Mouse (Mus musculus): Measurements from ENCODE around the gene Dtx2.

Dtx2 gene

DNA sequence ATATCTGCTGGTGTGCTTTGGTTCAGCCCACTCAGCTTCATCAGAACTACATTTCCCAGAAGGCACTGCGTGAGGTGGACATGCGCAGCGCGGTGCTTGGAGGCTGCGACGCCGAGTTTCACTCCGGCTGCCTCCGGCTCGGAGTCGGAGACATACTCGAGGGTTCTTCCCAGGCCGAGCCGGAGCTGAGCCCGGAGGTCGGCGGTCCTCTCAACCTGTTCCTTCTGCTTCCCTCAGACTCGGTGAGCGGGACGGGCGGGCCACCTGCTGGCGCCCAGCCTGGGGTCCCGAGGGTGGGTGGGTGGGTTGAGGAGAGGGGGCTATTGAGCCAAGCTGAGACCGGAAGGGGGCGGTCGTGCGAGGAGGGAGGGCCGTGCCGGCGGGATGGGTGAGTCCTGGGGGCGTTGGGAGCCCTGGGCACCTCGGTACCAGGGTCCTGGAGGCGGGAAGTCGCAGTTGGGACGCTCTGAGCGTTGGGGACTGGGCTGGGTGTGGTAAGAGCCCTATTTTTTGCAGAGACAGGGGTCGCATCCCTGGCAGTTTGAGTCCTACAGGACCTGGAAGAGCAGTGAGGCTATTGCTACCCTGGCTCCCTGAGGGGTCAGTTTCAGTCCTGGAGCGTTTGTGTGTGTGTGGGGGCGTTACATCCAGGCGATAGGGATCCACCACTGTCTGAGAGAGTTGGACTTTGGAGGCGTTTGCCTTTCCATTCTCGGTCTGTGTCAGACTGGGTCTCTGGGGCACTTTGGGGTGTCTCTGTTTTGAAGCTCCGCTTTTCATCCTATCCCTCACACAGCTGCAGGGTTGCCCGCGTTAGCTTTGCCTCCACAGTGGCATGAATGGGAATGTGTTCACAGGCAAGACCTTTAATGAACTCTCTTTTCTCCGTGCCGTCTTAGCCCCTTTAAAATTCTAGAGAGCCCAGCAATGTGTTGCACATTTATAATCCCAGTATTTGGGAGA is at the start of gene Dtx2:
Dtx2 (plus strand) TSS at position 76 of the 963 bp plus-strand sequence.
- 1% methylated on average over 47 of the region's 47 CpGs for WGBS

DNA sequence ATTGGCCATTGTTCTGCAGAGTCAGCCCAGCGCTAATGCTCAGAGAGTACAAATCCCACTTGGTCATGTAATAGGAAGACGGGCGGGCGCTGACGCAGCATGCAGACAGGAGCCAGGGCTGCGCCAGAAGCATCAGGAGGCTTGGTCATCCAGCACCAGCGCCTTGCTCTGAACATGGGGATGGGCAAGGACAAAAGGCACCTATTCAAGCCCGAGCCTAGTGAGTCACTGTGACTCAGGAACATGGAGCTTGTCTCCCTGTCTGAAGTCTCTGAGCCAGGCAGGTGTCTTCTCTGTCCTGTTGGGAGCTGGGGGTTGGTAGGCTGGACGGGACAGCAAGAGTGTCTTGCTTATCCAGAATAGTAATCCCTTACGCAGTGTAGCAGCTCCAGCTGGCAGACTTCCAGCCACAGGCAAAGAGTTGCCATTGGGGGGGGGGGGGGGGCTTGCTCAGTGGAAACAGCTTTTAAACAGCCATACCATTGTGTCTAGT is 48.6 kb upstream of the Dtx2 start:
- WGBS = 43% methylated on average over 10 of the region's 10 CpGs

DNA sequence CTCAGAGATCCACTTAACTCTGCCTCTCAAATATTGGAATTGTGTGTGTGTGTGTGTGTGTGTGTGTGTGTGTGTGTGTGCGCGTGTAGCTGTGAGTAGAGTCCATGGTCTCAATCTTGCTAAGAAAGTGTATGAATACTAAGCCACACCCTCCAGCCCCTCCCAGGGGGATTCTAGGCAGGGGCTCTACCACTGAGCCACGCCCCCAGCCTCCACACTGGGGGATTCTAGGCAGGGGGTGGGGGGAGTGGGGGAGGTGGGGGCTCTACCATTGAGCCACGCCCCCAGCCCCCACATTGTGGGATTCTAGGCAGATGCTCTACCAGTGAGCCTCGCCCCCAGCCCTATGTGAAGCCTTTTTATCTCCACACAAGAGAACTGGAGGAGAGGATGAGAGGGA is 48.0 kb upstream of the Dtx2 start:
- WGBS = 62% methylated on average over 5 of the region's 5 CpGs

DNA sequence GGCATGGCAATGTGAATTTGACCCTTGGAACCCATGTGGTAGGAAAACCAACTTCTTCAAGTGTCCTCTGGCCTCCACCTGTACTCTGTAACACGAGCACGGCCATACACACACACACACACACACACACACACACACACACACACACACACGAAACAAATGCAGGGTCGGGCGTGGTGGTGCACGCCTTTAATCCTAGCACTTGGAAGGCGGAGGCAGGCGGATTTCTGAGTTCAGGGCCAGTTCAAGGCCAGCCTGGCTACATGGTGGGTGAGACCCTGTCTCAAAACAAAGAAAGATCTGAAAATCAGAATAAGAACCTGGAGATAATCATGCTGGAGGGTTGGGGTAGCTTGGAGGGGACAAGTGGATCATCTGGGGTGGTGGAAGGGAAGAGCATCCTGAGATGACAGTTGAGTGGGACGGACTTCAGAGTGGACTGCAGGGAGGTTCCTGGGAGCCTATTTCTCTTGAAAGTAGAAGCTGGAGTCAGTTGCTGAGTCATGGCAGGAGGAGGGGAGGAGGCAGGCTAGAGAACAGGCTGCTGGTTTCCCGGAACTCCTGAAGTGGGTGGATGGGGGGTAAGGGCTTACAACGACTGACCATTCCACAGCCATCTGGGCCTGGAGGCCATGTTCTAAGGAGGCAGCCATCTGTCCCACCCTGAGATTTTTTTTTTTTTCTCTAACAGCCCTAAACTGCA is 43.7 kb upstream of the Dtx2 start:
- 78% methylated on average over 11 of the region's 11 CpGs for WGBS

DNA sequence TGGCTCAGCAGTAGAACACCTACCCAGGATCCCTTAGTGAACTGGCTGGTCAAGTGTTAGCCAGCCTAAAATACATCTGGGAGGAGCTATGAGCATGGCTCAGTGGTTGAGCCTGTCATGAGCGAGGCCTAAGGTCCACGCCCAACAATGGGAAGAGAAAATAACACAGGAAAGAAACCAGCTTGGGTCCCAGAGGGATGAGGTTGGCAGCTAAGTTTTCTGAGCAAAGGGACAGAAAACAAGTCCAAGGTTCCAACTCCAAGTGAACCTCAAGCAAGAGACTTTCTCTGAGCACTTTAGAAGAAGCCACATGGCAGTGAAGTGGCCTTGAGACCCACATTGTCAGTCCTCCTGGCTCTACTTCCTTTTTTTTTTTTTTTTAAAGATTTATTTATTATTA is 42.9 kb upstream of the Dtx2 start:
- WGBS = 100% methylated on average over 2 of the region's 2 CpGs

DNA sequence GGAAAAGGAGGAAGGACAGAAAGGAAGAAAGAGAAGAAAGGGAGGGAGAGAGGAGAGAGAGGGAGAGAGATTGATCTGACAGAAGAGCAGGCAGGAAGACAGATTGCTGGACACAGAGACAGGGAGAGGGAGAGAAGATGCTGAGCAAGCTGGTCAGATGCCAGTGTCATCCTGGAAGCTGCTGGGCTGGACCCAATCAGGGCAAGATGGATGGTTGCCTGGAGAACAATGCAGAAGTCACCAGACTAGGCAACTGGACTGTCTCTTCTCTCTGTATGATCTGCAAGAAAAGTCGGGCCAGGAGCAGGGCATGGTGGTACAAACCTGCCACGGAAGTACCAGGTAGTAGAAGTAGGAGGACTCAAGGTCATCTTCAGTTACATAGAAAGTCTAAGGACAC is 41.8 kb upstream of the Dtx2 start:
- WGBS = 87% methylated on average over 2 of the region's 2 CpGs

DNA sequence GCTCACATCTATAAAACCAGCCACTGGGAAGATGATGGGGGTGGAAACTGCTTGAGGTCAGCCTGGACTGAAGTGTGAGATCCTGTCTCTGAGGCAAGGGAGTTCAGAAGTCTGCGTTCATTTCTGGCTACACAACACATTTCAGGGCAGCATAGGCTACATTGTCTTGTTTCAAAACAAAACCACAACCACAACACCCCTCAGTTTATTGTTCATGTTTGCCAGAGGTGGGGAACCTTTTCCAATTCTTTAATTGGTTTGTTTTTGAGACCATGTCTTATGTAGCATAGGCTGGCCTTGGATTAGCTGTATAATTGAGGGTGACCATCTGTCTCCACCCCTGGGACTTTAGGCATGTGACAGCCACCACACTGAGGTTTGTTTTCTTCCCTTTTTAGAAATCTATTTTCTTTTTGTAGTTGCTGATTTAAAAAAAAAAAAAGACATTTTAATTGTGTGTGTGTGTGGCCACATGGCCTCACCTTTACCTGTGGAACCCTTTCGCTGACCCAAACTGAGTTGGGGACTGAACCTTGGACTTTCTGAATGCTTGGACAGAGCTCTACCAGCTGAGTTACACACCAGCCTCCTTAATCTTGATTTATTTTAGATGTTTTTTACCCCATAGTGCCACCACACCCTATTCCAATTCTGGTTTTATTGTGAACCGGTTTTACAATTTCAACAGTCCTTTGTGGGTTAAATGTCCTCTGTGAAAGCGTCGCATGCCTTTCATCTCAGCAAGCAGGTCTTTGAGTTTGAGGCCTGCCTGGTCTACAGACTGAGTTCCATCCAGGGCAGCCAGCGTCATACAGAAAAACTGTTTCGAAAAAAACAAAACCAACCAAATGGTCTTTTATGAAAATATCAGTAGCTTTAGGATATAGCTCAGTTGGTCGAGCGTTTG is 38.0 kb upstream of the Dtx2 start:
- 59% methylated on average over 9 of the region's 9 CpGs for WGBS

DNA sequence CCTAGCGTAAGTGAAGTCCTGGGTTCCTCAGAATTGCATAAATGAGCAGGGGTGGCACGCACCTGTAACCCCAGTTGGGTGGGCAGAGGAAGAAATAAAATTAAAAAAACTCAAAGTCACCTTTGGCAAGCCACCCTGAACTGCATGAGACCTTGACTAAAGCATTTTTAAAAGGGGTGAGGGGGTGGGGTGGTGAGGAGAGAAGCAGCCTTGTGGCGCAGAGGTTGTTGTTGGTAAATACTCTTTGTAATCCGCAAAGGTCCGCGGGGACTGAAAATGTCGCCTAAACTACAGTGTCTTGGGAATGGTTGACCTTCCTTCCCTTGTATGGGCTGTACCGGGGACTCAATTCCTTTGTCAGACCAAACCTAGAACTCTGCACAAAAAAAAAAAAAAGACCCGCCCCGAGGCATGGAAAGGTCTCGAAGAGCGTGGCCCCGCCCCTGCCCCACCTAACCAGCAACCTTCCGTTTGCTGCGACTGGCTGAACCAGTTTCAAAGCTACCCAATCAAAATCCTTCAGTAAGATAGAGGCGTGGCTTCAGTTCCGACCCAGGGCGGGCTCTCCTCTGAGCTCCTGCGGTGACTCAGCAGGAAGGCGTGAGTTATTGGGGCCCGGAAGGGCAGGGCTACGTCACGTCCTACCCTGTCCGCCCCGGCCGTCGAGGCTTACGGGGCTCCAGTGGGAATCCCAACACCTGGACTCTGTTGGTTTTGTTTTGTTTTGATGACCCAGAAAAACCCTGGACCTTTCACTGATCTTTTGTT is 37.2 kb upstream of the Dtx2 start:
- 7% methylated on average over 28 of the region's 28 CpGs for WGBS

DNA sequence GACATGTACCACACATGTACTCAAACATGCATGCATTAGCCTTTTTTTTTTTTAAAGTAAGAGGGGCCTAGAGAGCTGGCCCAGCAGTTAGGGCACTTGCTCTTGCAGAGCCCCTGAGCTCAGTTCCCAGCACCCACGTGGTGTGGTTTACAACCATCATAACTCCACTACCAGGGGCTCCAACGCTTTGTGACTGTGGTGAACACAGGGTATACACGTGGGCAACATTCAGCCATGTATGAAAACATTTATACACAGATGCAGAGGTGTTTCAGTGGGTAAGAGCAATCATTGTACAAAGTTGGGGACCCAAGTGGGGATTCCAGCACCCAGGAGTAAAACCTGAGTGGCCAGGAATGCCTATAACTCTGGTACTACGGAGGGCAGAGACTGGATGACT is 36.2 kb upstream of the Dtx2 start:
- 91% methylated on average over 4 of the region's 4 CpGs for WGBS

DNA sequence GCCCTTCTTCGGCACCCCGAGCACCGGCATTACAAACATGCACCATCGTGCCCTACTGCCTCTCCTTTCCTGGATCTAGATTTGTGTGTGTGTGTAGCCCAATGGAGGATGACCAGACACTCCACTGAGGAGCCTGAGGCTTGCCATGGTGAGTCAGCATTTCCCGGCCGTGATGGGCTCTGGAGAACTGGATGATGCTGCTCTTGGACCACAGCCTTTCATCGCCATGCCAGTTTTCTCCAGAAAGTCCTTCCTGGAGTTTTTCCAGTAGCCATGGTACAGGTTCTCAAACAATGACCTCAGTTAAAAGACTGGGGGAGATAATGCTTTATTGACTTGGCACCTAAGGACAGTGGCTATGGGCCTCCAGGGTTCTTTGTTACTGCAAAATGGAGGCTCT is 34.7 kb upstream of the Dtx2 start:
- WGBS = 90% methylated on average over 7 of the region's 7 CpGs

DNA sequence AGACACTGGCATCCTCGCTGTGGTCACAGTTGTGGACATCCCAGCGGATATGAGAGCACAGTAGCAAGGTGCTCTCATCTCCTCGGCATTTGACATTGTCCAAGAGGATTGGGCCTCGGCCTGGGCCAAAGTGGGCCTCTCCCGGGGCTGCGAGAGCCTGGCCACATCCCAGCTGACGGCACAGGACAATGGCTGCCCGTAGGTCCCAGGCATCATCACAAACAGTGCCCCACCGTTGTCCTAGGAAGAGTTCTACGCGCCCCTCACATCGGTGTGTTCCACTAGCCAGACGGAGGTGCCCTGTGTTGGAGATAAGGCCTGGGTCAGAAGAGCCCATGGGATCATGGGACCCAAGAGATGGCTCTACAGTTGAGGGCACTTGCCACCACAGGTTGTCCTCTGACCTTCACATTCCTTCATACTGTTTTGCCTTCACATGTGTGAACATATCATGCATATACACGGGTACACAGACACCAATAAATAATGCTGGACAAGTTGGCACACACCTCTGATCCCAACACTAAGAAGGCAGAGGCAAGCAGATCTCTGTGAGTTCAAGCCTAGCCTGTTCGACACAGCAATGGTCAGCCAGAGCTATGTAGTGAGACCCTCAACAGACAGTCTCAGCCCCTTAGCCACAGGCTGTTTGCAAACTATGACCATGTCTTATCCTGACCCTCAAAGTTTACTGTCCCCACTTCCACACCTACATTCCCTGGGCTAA is 33.5 kb upstream of the Dtx2 start:
- WGBS = 98% methylated on average over 15 of the region's 15 CpGs

DNA sequence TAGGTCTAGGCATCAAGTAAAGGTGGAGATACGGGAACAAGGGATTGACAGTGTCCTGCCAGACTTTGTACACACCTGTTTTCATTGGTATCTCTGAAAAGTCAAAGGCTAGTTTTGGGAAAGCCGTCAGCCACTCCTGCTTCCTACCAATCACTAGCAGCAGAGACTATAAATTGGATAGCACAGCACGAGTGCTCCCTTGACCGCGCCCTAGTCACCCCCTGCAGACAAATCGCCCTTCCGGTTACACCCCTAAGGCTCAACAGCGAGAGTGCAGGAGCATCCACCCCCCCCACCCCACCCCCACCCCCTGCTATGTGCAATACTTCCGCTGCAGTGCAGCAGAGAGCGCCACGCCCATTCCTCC is 32.5 kb upstream of the Dtx2 start:
- 2% methylated on average over 11 of the region's 11 CpGs for WGBS

DNA sequence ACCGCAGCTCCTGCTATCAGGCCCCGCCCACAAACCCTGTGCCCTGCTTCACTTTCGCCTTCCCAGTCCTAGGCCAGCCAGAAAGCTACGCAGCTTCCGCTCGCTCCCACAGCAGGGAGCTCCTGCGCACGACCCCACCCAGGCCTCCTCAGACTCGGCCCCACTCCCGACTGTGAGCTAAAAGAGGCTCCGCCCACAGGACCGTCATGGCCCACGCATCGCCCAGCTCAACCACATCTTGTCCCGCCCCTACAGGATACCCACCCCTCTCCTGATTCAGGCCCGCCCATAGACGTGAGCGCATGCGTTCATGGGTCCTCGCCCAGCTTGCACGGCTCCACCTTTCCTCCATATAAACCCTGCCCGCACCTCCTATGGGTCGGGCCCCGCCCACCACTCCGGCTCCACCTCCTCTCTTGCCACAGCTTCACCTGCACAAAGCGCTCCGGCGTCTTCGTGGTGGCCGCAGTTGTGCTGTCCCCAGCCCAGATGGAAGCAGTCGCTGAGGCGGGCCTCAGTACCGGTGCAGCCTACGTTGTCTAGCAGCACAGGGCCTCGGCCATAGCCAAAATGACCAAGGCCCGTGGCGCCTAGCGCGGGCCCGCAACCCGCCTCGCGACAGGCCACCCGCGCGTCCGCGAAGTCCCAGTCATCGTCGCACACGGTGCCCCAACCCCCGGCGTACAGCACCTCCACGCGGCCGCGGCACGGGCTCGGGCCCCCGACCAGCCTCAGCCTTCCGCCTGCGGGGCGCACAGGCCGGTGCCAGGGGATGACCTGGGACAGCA is 31.9 kb upstream of the Dtx2 start:
- WGBS = under 1% methylated on average over 64 of the region's 64 CpGs

DNA sequence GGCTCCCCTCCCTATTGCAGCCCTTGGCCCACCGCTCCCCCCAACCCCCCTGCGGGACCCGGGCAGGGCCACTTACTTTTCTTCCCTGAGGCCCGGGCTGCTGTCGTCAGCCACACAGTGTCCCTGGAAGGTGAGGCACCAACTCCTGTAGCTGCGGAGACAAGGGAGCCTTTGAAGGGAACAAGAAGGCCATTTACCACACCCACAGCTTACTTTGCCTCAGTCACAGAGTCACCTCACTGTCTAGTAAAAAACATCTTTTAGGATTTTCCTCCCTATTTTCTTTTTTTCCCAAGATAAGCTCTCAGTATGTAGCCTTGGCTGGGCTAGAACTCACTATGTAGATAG is 31.3 kb upstream of the Dtx2 start:
- 7% methylated on average over 6 of the region's 6 CpGs for WGBS

DNA sequence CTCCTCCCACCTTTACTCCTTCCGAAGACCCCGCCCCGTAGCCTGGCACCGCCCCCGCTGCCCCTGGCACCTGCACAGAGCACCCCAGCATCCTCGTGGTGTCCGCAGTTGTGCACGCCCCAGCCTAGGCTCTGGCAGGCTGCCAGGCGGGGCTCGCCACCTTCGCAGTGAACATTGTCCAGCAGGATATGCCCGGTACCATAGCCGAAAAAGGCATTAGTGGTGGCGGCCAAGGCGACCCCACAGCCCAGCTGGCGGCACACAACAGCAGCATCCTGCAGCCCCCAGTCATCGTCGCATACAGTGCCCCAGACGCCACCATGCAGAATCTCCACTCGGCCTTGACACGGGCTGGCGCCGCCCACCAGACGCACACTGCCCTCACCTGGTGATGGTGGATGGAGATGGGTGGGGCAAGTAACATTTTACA is 29.1 kb upstream of the Dtx2 start:
- WGBS = 15% methylated on average over 24 of the region's 24 CpGs

DNA sequence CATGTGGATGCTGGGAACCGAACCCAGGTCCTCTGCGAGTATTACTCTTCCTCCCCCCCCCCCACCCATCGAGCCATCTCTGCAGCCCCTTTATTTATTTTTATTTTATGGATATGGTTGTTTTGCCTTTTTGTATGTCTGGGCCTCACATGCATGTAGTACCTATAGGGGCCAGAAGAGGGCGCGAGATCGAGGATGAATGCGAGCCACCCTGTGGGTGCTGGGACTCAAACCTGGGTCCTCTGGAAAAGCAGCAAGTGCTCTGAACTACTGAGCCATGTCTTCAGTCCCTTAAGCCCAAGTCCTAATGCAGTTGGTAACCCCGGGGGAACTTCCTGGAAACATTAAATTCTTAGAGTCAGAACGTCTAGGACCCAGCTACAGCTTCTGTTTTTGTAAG is 27.7 kb upstream of the Dtx2 start:
- 64% methylated on average over 9 of the region's 9 CpGs for WGBS

DNA sequence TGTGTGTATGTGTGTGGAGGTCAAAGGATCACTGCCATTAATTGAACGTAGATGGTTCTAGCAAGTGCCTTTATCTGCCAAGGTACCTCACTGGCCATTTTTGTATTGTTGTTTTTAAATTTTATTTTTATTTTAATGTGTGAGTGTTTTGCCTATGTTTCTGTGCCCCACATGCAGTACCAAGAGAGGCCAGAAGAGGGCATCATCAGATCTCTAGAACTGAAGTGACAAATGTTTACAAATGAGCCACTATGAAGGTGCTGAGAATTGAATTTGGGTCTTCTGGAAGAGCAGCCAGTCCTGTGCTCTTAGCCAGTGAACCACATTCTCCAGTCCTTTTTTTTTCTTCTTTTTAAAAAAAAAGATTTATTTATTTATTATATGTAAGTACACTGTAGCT is 25.8 kb upstream of the Dtx2 start:
- 63% methylated on average over 1 of the region's 1 CpGs for WGBS

DNA sequence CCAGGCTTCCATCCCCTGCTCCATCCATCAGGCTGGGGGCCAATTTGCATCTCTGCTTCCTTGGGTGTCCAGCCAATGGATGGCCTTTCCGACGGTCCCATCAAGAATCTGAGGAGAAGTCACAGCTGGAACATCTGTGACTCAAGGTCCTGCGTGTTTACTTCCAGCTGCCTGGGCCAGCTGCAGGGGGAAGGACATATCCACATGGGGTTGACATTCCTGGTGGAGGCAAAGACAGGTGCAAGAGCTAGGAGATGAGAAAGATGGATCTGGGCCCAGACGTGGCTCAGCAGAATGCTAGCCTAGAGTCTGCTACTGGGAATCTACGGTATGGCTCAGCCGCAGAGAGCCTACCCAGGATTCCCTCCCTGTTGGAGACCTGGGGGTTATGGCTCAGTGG is 24.4 kb upstream of the Dtx2 start:
- 71% methylated on average over 6 of the region's 6 CpGs for WGBS

DNA sequence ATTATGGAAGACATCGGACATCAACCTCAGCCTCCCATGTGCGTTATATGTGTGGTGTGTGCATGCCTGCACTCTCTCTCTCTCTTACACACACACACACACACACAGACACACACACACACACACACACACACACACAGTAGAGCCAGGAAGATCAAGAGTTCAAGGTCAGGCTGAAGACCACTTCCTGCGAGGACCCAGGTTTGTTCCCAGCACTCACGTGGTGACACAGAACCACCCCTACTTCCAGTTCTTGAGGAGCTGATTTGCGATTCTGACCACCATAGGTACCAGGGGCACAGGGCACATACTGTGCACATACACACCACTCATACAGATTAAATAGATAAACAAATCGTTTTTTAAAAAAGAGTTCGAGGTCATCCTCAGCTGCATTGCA is 22.7 kb upstream of the Dtx2 start:
- WGBS = 88% methylated on average over 7 of the region's 7 CpGs

DNA sequence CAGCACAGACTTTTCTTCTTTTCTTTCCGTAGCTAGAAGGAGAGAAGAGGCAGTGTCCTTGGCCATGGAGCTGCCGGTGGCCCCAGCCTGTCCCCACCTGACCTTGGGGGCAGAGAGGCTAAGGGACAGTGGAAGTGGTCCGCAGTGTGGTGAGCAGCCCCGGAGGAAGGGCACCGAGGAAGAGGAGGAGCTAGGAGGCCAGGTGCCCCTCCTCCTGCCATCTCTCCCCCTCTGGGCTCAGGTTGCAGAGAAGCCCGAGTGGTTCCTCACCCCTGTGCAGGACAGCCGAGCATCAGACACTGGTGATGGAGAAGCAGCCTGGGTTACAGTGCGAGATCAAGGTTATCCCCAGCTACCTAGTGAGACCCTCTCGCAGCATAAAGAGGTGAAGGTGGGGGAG is 20.2 kb upstream of the Dtx2 start, which contains the start of gene Ssc4d:
Ssc4d (minus strand) TSS at position 167 of the 400 bp plus-strand sequence.
- WGBS = 41% methylated on average over 9 of the region's 9 CpGs

All from cerebral cortex, adult 2 months (tissue).